Mouse (Mus musculus) heart, embryonic 11.5 days (tissue): ENCODE measurements around the gene Col1a2. TPM values are rescaled to one million over a fixed set of nuclear protein-coding genes. Genes with fewer than 3 reads are reported as not detected.

ENCODE experiments used
- ATAC-seq: fragments of 200-750 bp; cut with Nextera tagmentation; replicated peaks from 2 replicates; pipeline ENCODE4 v1.8.0; 2017; ENCODE audit warnings: moderate library complexity; ENCODE audit not compliant: insufficient number of reproducible peaks, low FRiP score, low TSS enrichment
- H3K27ac ChIP-seq: fragments of 300-500 bp; sonication (generic); 2 replicates; pipeline ENCODE4 v1.5.1; 2014; ENCODE audit warnings: mild to moderate bottlenecking, low read depth, low read length
- H3K27me3 ChIP-seq: fragments of 300-500 bp; sonication (generic); 2 replicates; pipeline ENCODE4 v1.6.1; 2014; ENCODE audit warnings: mild to moderate bottlenecking, low read length, mixed read lengths; ENCODE audit not compliant: control insufficient read depth, insufficient read depth
- H3K36me3 ChIP-seq: fragments of 300-500 bp; sonication (generic); 2 replicates; pipeline ENCODE4 v1.6.1; 2014; ENCODE audit warnings: mild to moderate bottlenecking, low read length, moderate library complexity, mixed read lengths; ENCODE audit not compliant: control insufficient read depth, insufficient read depth
- H3K4me1 ChIP-seq: fragments of 300-500 bp; sonication (generic); 2 replicates; pipeline ENCODE4 v1.6.1; 2014; ENCODE audit warnings: low read length; ENCODE audit not compliant: control insufficient read depth, insufficient read depth
- H3K4me2 ChIP-seq: fragments of 300-500 bp; sonication (generic); 2 replicates; pipeline ENCODE4 v1.6.1; 2014; ENCODE audit warnings: mild to moderate bottlenecking, moderate library complexity
- H3K4me3 ChIP-seq: fragments of 300-500 bp; sonication (generic); 2 replicates; pipeline ENCODE4 v1.5.1; 2014; ENCODE audit warnings: low read depth, low read length
- H3K9ac ChIP-seq: fragments of 300-500 bp; sonication (generic); 2 replicates; pipeline ENCODE4 v1.6.1; 2014; ENCODE audit warnings: mild to moderate bottlenecking, low read depth, low read length, moderate library complexity
- H3K9me3 ChIP-seq: fragments of 300-500 bp; sonication (generic); replicated peaks from 2 replicates; pipeline ENCODE4 v1.6.1; 2016; ENCODE audit warnings: low read length; ENCODE audit not compliant: control insufficient read depth
- WGBS: fragments of 180-500 bp; shearing (Covaris S2); extraction: QIAGEN DNeasy Blood & Tissue Kit; methylation state at CpG from one replicate; pipeline ENCODE4 v1.1.7; 2014; ENCODE audit not compliant: insufficient replicate concordance; 5-methylcytosine and 5-hydroxymethylcytosine counted together
- polyA plus RNA-seq: library from polyadenylated mRNA; unstranded; fragments of >200 nt; fragmentation: Nextera tagmentation; extraction: Ambion mirVana; gene quantifications from 2 replicates; pipeline ENCODE4 v1.2.1, GENCODE M21; 2014

The Col1a2 gene
- polyA plus RNA-seq, 1 experiment from 2014 or later = 113 TPM

DNA sequence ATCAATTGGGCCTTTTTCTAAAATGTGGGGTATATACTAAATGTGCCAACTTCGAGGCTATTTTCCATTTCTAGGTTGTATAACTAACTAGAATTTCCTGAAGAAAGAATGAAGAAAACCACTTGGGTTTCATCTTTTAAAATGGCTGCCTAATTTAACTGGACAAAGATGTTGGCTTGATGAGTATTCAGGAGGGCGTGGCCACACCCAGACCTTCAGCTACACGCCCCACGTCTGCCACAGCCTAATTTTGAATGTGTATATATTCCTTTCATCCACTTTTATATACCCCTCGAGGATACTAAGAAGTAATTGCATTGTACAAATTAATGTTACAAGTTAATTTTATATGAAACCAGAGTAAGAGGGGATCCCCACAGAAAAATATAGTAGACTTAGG lies 2.2 kb downstream of the Col1a2 start:
- Histone ChIP-seq H3K36me3 (no peaks in the 10 kb centered on the region), H3K9me3 (no peaks in the 10 kb centered on the region), H3K4me3 (peak overlapping the region; percentile 35; the same call in 1 of the 2 replicates), H3K27ac (no peak overlapping the region), H3K4me1 (no peaks in the 10 kb centered on the region), H3K9ac (no peak overlapping the region), H3K27me3 (no peaks in the 10 kb centered on the region), H3K4me2 (peak overlapping the region; percentile 81)
- WGBS = 66% methylated on average over 5 of the region's 5 CpGs
- ATAC-seq = no peak

DNA sequence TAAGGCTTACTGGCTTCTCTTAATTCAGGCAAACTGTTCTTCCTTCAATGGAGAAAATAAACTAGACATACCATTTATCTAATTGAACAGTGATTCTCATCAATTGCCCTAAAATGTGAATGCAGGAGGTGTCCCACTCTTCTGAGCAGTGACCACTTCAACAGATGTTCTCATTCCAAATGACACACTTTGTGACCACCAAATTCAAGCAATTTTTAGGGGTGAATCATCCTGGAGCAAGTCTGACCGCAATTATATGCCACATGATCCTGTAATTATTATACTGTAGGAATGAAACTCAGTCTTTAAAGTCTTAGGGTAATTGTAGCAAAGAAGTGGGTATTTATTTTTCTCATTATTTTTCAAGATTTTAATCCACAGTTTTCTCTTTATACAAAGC lies 2.7 kb downstream of the Col1a2 start:
- ATAC-seq = no peak
- Histone ChIP-seq H3K9me3 (no peaks in the 10 kb centered on the region), H3K9ac (no peak overlapping the region), H3K36me3 (no peaks in the 10 kb centered on the region), H3K27ac (no peak overlapping the region), H3K4me2 (peak overlapping the region; percentile 34), H3K27me3 (no peaks in the 10 kb centered on the region), H3K4me1 (no peaks in the 10 kb centered on the region), H3K4me3 (no peak overlapping the region)
- 94% methylated on average over 1 of the region's 1 CpGs for WGBS

DNA sequence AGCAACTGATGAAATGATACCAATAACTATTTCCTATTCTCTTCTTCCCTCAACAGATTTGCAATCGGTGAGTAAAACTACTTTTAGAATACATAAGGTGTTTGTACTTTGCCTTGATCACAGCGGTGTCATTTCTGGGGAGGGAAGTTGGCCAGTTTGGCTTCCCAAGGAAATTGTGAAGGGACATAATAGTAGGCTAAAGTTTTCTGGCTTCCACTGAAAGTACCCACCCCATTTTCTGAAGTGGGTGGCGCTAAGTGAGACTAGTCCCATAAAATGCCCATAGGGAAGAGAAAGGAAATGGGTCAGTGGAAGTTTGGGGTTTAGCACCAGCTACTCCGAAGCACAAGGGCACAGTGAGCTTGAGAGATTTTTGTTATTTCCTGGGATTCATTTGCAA lies 3.7 kb downstream of the Col1a2 start:
- 76% methylated on average over 4 of the region's 4 CpGs for WGBS
- no peak overlapping the region for H3K4me3 ChIP-seq
- H3K4me2 ChIP-seq = no peak overlapping the region
- no peak overlapping the region for H3K27ac ChIP-seq
- no peaks in the 10 kb centered on the region for H3K4me1 ChIP-seq
- no peaks in the 10 kb centered on the region for H3K27me3 ChIP-seq
- no peak for ATAC-seq
- no peaks in the 10 kb centered on the region for H3K9me3 ChIP-seq
- H3K9ac ChIP-seq = no peak overlapping the region
- H3K36me3 ChIP-seq = no peaks in the 10 kb centered on the region

DNA sequence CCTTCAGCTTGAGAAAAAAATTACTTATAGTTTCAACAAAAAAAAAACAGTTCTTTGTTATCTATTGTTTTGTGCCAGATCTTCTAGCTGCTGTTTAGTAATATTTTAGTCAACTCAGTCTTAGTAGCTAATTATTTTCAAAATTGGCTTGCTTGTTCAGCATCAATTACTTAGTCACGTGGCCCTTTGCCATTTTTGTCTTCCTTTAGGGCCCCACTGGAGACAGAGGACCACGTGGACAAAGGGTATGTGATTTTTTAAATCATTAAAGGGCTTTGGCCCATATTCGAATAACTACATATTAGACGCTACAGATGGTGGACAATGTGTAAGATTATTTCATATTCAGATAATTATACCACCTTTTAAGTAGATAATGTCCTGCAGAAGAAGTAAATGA lies 4.8 kb downstream of the Col1a2 start:
- Histone ChIP-seq H3K27me3 (no peaks in the 10 kb centered on the region), H3K27ac (no peak overlapping the region), H3K4me3 (no peak overlapping the region), H3K4me1 (no peaks in the 10 kb centered on the region), H3K36me3 (no peaks in the 10 kb centered on the region), H3K9ac (no peak overlapping the region), H3K9me3 (no peaks in the 10 kb centered on the region), H3K4me2 (no peak overlapping the region)
- 72% methylated on average over 4 of the region's 4 CpGs for WGBS
- ATAC-seq = no peak

DNA sequence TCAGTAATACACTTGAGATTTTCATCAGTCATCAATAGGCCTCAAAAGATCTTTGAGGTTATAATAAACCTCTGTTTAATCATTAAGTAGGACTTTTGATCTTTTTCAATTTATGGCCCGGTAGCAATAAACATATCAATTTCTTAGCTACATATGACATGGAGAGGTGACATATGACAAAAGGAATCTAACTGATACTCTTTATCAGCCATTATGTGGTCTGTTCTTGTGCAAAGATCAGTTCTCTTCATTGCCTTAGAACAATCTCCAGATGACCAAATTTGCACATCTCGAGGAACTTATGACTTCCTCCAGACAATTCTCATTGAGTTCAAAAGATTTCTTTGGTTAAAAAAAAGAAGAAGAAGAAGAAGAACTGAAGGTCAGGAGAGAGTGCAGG lies 10.1 kb downstream of the Col1a2 start:
- 73% methylated on average over 2 of the region's 2 CpGs for WGBS
- no peaks in the 10 kb centered on the region for H3K27me3 ChIP-seq
- no peak overlapping the region for H3K4me2 ChIP-seq
- no peaks in the 10 kb centered on the region for H3K4me1 ChIP-seq
- no peaks in the 10 kb centered on the region for H3K9me3 ChIP-seq
- no peaks in the 10 kb centered on the region for H3K36me3 ChIP-seq
- ATAC-seq = no peak
- no peak overlapping the region for H3K27ac ChIP-seq
- H3K9ac ChIP-seq = no peak overlapping the region
- H3K4me3 ChIP-seq = no peak overlapping the region

DNA sequence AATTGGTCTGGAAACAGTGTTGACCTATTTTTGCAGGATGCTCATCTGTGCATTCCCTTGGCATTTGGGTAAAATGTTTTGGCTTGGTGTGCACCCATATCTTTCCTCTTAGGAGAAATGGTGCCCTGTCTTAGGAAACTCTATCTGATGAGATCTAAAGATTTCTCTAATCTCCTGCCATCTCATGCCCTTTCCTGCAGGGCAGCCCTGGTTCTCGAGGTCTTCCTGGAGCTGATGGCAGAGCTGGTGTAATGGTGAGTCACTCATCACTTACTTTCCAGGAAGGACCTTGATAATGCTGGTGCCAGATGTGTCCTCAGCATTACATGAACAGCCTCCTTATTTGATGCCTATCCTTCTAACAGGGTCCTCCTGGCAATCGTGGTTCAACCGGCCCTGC lies 16.4 kb downstream of the Col1a2 start:
- Histone ChIP-seq H3K9me3 (no peaks in the 10 kb centered on the region), H3K9ac (no peak overlapping the region), H3K27me3 (no peaks in the 10 kb centered on the region), H3K4me1 (no peaks in the 10 kb centered on the region), H3K36me3 (peaks cover 6% of the 10 kb centered on the region; the same call in 1 of the 2 replicates), H3K27ac (no peak overlapping the region), H3K4me3 (no peak overlapping the region), H3K4me2 (no peak overlapping the region)
- WGBS = 59% methylated on average over 3 of the region's 3 CpGs
- no peak for ATAC-seq

DNA sequence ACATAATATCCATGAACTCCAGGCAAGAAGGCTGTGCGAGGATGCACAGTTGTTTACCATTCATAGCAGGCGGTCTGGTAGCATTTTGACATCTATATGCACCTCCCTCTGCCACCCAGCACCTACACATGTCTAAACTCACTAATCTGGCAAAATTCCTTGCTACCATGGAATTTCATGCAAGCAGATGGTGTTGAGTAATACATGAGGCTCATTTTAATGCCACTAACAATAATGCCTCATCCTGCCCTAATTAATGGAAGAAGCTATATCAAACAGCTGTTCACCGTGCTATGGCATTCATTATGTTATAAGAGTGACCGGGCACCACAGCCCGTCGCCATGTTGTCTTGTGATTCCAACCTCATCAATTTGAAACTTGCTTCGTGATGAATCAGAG lies 23.8 kb downstream of the Col1a2 start:
- H3K9me3 ChIP-seq = no peaks in the 10 kb centered on the region
- no peak overlapping the region for H3K4me3 ChIP-seq
- WGBS = 87% methylated on average over 7 of the region's 7 CpGs
- H3K4me2 ChIP-seq = no peak overlapping the region
- ATAC-seq = no peak
- H3K4me1 ChIP-seq = no peaks in the 10 kb centered on the region
- no peaks in the 10 kb centered on the region for H3K36me3 ChIP-seq
- H3K27ac ChIP-seq = no peak overlapping the region
- no peaks in the 10 kb centered on the region for H3K27me3 ChIP-seq
- H3K9ac ChIP-seq = no peak overlapping the region

DNA sequence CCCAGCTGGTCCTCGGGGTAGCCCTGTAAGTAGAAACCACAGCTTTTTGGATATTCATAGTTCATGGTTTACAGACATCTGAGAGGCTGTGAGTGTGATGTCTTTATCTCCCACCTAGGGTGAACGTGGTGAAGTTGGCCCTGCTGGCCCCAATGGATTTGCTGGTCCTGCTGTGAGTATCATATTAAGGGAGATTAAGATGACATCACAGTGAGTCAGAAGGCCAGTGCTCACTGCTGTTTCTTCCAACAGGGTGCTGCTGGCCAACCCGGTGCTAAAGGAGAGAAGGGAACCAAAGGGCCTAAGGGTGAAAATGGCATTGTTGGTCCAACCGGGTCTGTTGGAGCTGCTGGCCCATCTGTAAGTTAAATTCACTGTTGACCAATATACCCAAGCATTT lies 26.4 kb downstream of the Col1a2 start:
- 67% methylated on average over 4 of the region's 4 CpGs for WGBS
- H3K9me3 ChIP-seq = no peaks in the 10 kb centered on the region
- no peak overlapping the region for H3K4me3 ChIP-seq
- ATAC-seq = no peak
- no peak overlapping the region for H3K9ac ChIP-seq
- no peaks in the 10 kb centered on the region for H3K4me1 ChIP-seq
- H3K36me3 ChIP-seq = 0 out of 2 replicates have a peak, but pooled peaks cover under 1% of the 10 kb centered on the region
- H3K27ac ChIP-seq = no peak overlapping the region
- no peaks in the 10 kb centered on the region for H3K27me3 ChIP-seq
- no peak overlapping the region for H3K4me2 ChIP-seq

DNA sequence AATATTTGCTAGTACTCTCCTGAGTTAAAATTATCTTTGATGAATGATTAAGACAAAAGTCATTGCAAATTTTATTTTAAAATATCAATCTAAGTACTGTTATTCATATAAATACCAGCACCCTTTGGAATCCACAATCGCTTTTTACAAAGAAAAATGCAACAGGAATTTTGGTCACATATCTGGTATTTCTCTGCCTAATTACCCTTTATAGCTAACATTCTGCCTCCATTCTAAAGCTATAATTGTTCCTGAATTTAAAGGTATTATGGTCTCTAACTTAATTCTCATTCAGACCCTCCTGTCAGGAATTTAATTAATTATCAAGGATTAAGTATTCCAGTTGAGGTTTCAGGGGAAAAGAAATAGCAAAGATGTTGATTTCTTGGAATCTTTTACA lies 28.3 kb downstream of the Col1a2 start:
- H3K9ac ChIP-seq = no peak overlapping the region
- no peaks in the 10 kb centered on the region for H3K9me3 ChIP-seq
- no peak overlapping the region for H3K4me3 ChIP-seq
- H3K36me3 ChIP-seq = peaks cover 6% of the 10 kb centered on the region; the same call in 1 of the 2 replicates
- no peak for ATAC-seq
- H3K4me2 ChIP-seq = no peak overlapping the region
- H3K27me3 ChIP-seq = no peaks in the 10 kb centered on the region
- no peak overlapping the region for H3K27ac ChIP-seq
- WGBS = 89% methylated on average over 1 of the region's 1 CpGs
- no peaks in the 10 kb centered on the region for H3K4me1 ChIP-seq
